Mouse (Mus musculus) lung, postnatal 0 days (tissue): ENCODE data around the gene Stox1. TPM values are rescaled to one million over a fixed set of nuclear protein-coding genes. Genes with fewer than 3 reads are reported as not detected.
A peak's percentile ranks its signal among the peaks of the same experiment; 100 is the strongest.

Experiments
- ATAC-seq: fragments of 200-750 bp; cut with Nextera tagmentation; 2 replicates; pipeline ENCODE4 v1.8.0; 2017; ENCODE audit warnings: moderate library complexity
- DNase-seq: peaks from one replicate; pipeline ENCODE4 v3.0.0-alpha.2; 2016; ENCODE audit warnings: low spot score
- H3K27ac ChIP-seq: fragments of 300-500 bp; sonication (generic); 2 replicates; pipeline ENCODE4 v1.5.1; 2014; ENCODE audit warnings: antibody characterized with exemption, mild to moderate bottlenecking, low read length, mixed read lengths
- H3K27me3 ChIP-seq: fragments of 300-500 bp; sonication (generic); replicated peaks from 2 replicates; pipeline ENCODE4 v1.6.1; 2014; ENCODE audit warnings: low read length, mixed read lengths; ENCODE audit not compliant: insufficient read depth
- H3K36me3 ChIP-seq: fragments of 300-500 bp; sonication (generic); 2 replicates; pipeline ENCODE4 v1.6.1; 2014; ENCODE audit warnings: low read length, mixed read lengths; ENCODE audit not compliant: insufficient read depth
- H3K4me1 ChIP-seq: fragments of 300-500 bp; sonication (generic); 2 replicates; pipeline ENCODE4 v1.6.1; 2014; ENCODE audit warnings: antibody characterized with exemption, low read depth, low read length, mixed read lengths; ENCODE audit not compliant: insufficient read depth
- H3K4me2 ChIP-seq: fragments of 300-500 bp; sonication (generic); replicated peaks from 2 replicates; pipeline ENCODE4 v1.6.1; 2014; ENCODE audit warnings: low read depth, mild to moderate bottlenecking, low read length, moderate library complexity, mixed read lengths
- H3K4me3 ChIP-seq: fragments of 300-500 bp; sonication (generic); 2 replicates; pipeline ENCODE4 v1.5.1; 2014; ENCODE audit warnings: low read depth, low read length
- H3K9ac ChIP-seq: fragments of 300-500 bp; sonication (generic); replicated peaks from 2 replicates; pipeline ENCODE4 v1.6.1; 2014; ENCODE audit warnings: low read depth, mild to moderate bottlenecking
- H3K9me3 ChIP-seq: fragments of 300-500 bp; sonication (generic); 2 replicates; pipeline ENCODE4 v1.6.1; 2016; ENCODE audit warnings: low read length, mixed read lengths
- CTCF ChIP-seq: IDR thresholded peaks from 2 replicates; pipeline ENCODE4 v1.5.1; 2016; ENCODE audit warnings: antibody characterized with exemption, mild to moderate bottlenecking
- EP300 ChIP-seq: IDR thresholded peaks from 2 replicates; pipeline ENCODE4 v1.6.1; 2016; ENCODE audit warnings: antibody characterized with exemption, mild to moderate bottlenecking, control low read depth
- WGBS: fragments of 180-500 bp; shearing (Covaris S2); extraction: QIAGEN DNeasy Blood & Tissue Kit; methylation state at CpG from one replicate; pipeline ENCODE4 v1.1.7; 2014; 5-methylcytosine and 5-hydroxymethylcytosine counted together
- polyA plus RNA-seq: library from polyadenylated mRNA; unstranded; fragments of >200 nt; fragmentation: Nextera tagmentation; extraction: Ambion mirVana; gene quantifications from 2 replicates; pipeline ENCODE4 v1.2.1, GENCODE M21; 2015

Stox1 gene
- 4.7 and 5.5 TPM in 2 replicates for polyA plus RNA-seq

- ATAC-seq = peak; percentile 81
- Histone ChIP-seq H3K9me3 (no peaks in the 10 kb centered on the region), H3K9ac (peak within 1 kb of the TSS; percentile 23; the same call in 1 of the 2 replicates), H3K27ac (no peak within 1 kb of the TSS), H3K36me3 (no peaks in the 10 kb centered on the region), H3K4me3 (peak within 1 kb of the TSS; percentile 64), H3K4me2 (peak within 1 kb of the TSS; percentile 92), H3K4me1 (no peaks in the 10 kb centered on the region), H3K27me3 (0 out of 2 replicates have a peak, but pooled peaks cover 3% of the 10 kb centered on the region)
- TF ChIP-seq CTCF = peak; percentile 54
- TF ChIP-seq EP300 = no peak
- 1% methylated on average over 69 of the region's 85 CpGs for WGBS
- peak; percentile 73 for DNase-seq
Measured at GRCm38 (mm10) chr10:62725771-62726687, at the start of gene Stox1. Gene Stox1 (minus strand): TSS chr10:62726128.

- WGBS = 76% methylated on average over 6 of the region's 6 CpGs
- no peak for ATAC-seq
- Histone ChIP-seq H3K4me2 (no peak overlapping the region), H3K27me3 (no peaks in the 10 kb centered on the region), H3K9me3 (no peaks in the 10 kb centered on the region), H3K36me3 (peaks cover 39% of the 10 kb centered on the region; the same call in 1 of the 2 replicates), H3K4me3 (no peak overlapping the region), H3K4me1 (no peaks in the 10 kb centered on the region), H3K9ac (no peak overlapping the region), H3K27ac (no peak overlapping the region)
- TF ChIP-seq EP300 (no peak), CTCF (no peak)
- DNase-seq = no peak
Measured at GRCm38 (mm10) chr10:62750781-62751180, 24.9 kb upstream of the Stox1 start.

- peaks cover 15% of the 10 kb centered on the region; the same call in 1 of the 2 replicates for H3K36me3 ChIP-seq
- no peak for ATAC-seq
- H3K27me3 ChIP-seq = no peaks in the 10 kb centered on the region
- H3K27ac ChIP-seq = no peak overlapping the region
- H3K9ac ChIP-seq = no peak overlapping the region
- no peaks in the 10 kb centered on the region for H3K4me1 ChIP-seq
- H3K9me3 ChIP-seq = no peaks in the 10 kb centered on the region
- TF ChIP-seq CTCF = no peak
- no peak for TF ChIP-seq EP300
- peak; percentile 26 for DNase-seq
- WGBS = 75% methylated on average over 4 of the region's 4 CpGs
- H3K4me3 ChIP-seq = no peak overlapping the region
- H3K4me2 ChIP-seq = no peak overlapping the region
Measured at GRCm38 (mm10) chr10:62739961-62740737, 14.2 kb upstream of the Stox1 start.

- Histone ChIP-seq H3K4me2 (no peak overlapping the region), H3K36me3 (peaks cover 3% of the 10 kb centered on the region; the same call in 1 of the 2 replicates), H3K27ac (no peak overlapping the region), H3K4me1 (no peaks in the 10 kb centered on the region), H3K27me3 (no peaks in the 10 kb centered on the region), H3K9me3 (no peaks in the 10 kb centered on the region), H3K9ac (no peak overlapping the region), H3K4me3 (no peak overlapping the region)
- ATAC-seq (no peak), DNase-seq (no peak)
- WGBS = 43% methylated on average over 4 of the region's 4 CpGs
- TF ChIP-seq EP300 (no peak), CTCF (no peak)
Measured at GRCm38 (mm10) chr10:62736965-62737688, 11.2 kb upstream of the Stox1 start.

GRCm38 (mm10) chr10:62730826-62731225 lies 4.9 kb upstream of the Stox1 start:
- Histone ChIP-seq H3K4me1 (no peaks in the 10 kb centered on the region), H3K36me3 (no peaks in the 10 kb centered on the region), H3K9me3 (no peaks in the 10 kb centered on the region), H3K27ac (no peak overlapping the region), H3K4me3 (no peak overlapping the region), H3K9ac (no peak overlapping the region), H3K4me2 (no peak overlapping the region), H3K27me3 (no peaks in the 10 kb centered on the region)
- TF ChIP-seq CTCF = no peak
- no peak for TF ChIP-seq EP300
- DNase-seq (no peak), ATAC-seq (no peak)
- 69% methylated on average over 10 of the region's 10 CpGs for WGBS
